7 mouse cellular contexts compared by ENCODE assay signal in genomic region chr11:75530325-75530724, GRCm38 (mm10). TPM values are rescaled to one million over a fixed set of nuclear protein-coding genes. Genes with fewer than 3 reads are reported as not detected.
DNase-seq lines count a peak whose midpoint lies in the region; ATAC-seq and TF ChIP-seq lines count a peak whose summit lies in the region.

No protein-coding gene starts in this region.

- H3K4me2 ChIP-seq in embryonic facial prominence, embryonic 13.5 days, result peak overlapping the region; percentile 91
- H3K4me2 ChIP-seq in limb, embryonic 13.5 days (replicated peaks), result peak overlapping the region; percentile 98
- H3K4me2 ChIP-seq in midbrain, embryonic 15.5 days, result peak overlapping the region; percentile 90

- under 1% methylated on average over 10 of the region's 10 CpGs for WGBS in embryonic facial prominence, embryonic 13.5 days
- WGBS in heart, adult 2 months, result 0% methylated on average over 10 of the region's 10 CpGs
- WGBS in kidney, adult 2 months, result under 1% methylated on average over 10 of the region's 10 CpGs
- under 1% methylated on average over 10 of the region's 10 CpGs for WGBS in limb, embryonic 13.5 days
- 0% methylated on average over 10 of the region's 10 CpGs for WGBS in midbrain, embryonic 15.5 days

- peak; percentile 98 to 99 for DNase-seq in adrenal gland, postnatal 36 days
- DNase-seq in heart, adult 2 months, result peak; percentile 92 to 99
- peak; percentile 95 for DNase-seq in kidney, adult 2 months
- peak; percentile 88 to 99 for DNase-seq in spleen, adult 18-20 months

- 0 out of 2 replicates have a peak overlapping the region, but pooled peaks have one; percentile 64 for H3K27ac ChIP-seq in embryonic facial prominence, embryonic 13.5 days
- peak overlapping the region; percentile 88 for H3K27ac ChIP-seq in heart, adult 2 months
- peak overlapping the region; percentile 96 for H3K27ac ChIP-seq in kidney, adult 2 months (ENCODE audit: insufficient read depth, low read depth, low read length)
- H3K27ac ChIP-seq in limb, embryonic 13.5 days, result no peak overlapping the region
- peak overlapping the region; percentile 98 for H3K27ac ChIP-seq in midbrain, embryonic 15.5 days

- intact Hi-C loops in heart, adult 2 months (cut with DNase I), result loop anchor here (1.0 to 2.0 kb wide), 2 partner anchors 18 to 43 kb away; partner anchors contain the start of gene Scarf1

- H3K4me3 ChIP-seq in embryonic facial prominence, embryonic 13.5 days, result peak overlapping the region; percentile 72
- peak overlapping the region; percentile 68 for H3K4me3 ChIP-seq in heart, adult 2 months
- H3K4me3 ChIP-seq in kidney, adult 2 months (ENCODE audit: insufficient read depth, low read depth, low read length), result peak overlapping the region; percentile 68
- peak overlapping the region; percentile 68 for H3K4me3 ChIP-seq in limb, embryonic 13.5 days
- peak overlapping the region; percentile 80 for H3K4me3 ChIP-seq in midbrain, embryonic 15.5 days

- peaks cover 5% of the 10 kb centered on the region; the same call in 1 of the 2 replicates for H3K27me3 ChIP-seq in embryonic facial prominence, embryonic 13.5 days
- H3K27me3 ChIP-seq in heart, adult 2 months (ENCODE audit: control insufficient read depth, insufficient read depth, low read length), result no peaks in the 10 kb centered on the region
- no peaks in the 10 kb centered on the region for H3K27me3 ChIP-seq in kidney, adult 2 months (replicated peaks; ENCODE audit: control insufficient read depth, insufficient read depth, low read length)
- H3K27me3 ChIP-seq in limb, embryonic 13.5 days, result no peaks in the 10 kb centered on the region
- H3K27me3 ChIP-seq in midbrain, embryonic 15.5 days (replicated peaks), result no peaks in the 10 kb centered on the region

- 0 out of 2 replicates have a peak, but pooled peaks have one; percentile 53 for ATAC-seq in embryonic facial prominence, embryonic 13.5 days (ENCODE audit: insufficient number of reproducible peaks, insufficient read depth, low FRiP score, low TSS enrichment, low read depth)
- peak; percentile 67; the same call in 1 of the 2 replicates for ATAC-seq in limb, embryonic 13.5 days (ENCODE audit: low FRiP score, low read depth)
- no peak; the same call in 1 of the 2 replicates for ATAC-seq in midbrain, embryonic 15.5 days (replicated peaks)

- TF ChIP-seq CTCF in heart, adult 2 months (IDR thresholded peaks at IDR 0.05), result no peak; the same call in none of the 2 replicates
- TF ChIP-seq CTCF in kidney, adult 2 months (conservative IDR thresholded peaks at IDR 0.05; ENCODE audit: insufficient read depth, insufficient read length, low read depth, low read length), result peak; percentile 95

- H3K9me3 ChIP-seq in embryonic facial prominence, embryonic 13.5 days, result no peaks in the 10 kb centered on the region
- no peaks in the 10 kb centered on the region for H3K9me3 ChIP-seq in limb, embryonic 13.5 days
- H3K9me3 ChIP-seq in midbrain, embryonic 15.5 days, result no peaks in the 10 kb centered on the region

- TF ChIP-seq POLR2A in heart, adult 2 months (IDR thresholded peaks at IDR 0.05; ENCODE audit: insufficient read depth, low read depth, low read length), result no peak
- TF ChIP-seq POLR2A in kidney, adult 2 months (IDR thresholded peaks at IDR 0.05; ENCODE audit: low read depth, low read length), result no peak

- H3K9ac ChIP-seq in embryonic facial prominence, embryonic 13.5 days, result peak overlapping the region; percentile 84
- H3K9ac ChIP-seq in heart, adult 2 months (ENCODE audit: low read depth, low read length), result peak overlapping the region; percentile 89
- peak overlapping the region; percentile 81 for H3K9ac ChIP-seq in limb, embryonic 13.5 days
- peak overlapping the region; percentile 88 for H3K9ac ChIP-seq in midbrain, embryonic 15.5 days

- no peaks in the 10 kb centered on the region for H3K79me2 ChIP-seq in heart, adult 2 months (replicated peaks; ENCODE audit: control insufficient read depth, insufficient read depth, low read length)

- no peaks in the 10 kb centered on the region for H3K36me3 ChIP-seq in embryonic facial prominence, embryonic 13.5 days
- H3K36me3 ChIP-seq in heart, adult 2 months (ENCODE audit: control insufficient read depth, insufficient read depth, low read length), result no peaks in the 10 kb centered on the region
- H3K36me3 ChIP-seq in kidney, adult 2 months (ENCODE audit: control insufficient read depth, insufficient read depth, low read length), result no peaks in the 10 kb centered on the region
- H3K36me3 ChIP-seq in limb, embryonic 13.5 days, result no peaks in the 10 kb centered on the region
- H3K36me3 ChIP-seq in midbrain, embryonic 15.5 days (replicated peaks), result no peaks in the 10 kb centered on the region

- TF ChIP-seq EP300 in heart, adult 2 months (IDR thresholded peaks at IDR 0.05; ENCODE audit: insufficient read depth, low read depth, low read length), result peak; percentile 88; the same call in 1 of the 2 replicates

- peaks cover 12% of the 10 kb centered on the region for H3K4me1 ChIP-seq in embryonic facial prominence, embryonic 13.5 days
- H3K4me1 ChIP-seq in heart, adult 2 months (ENCODE audit: control insufficient read depth, insufficient read depth, low read length), result peaks cover 9% of the 10 kb centered on the region
- peaks cover 3% of the 10 kb centered on the region; the same call in 1 of the 2 replicates for H3K4me1 ChIP-seq in kidney, adult 2 months (ENCODE audit: control insufficient read depth, insufficient read depth, low read length)
- peaks cover 8% of the 10 kb centered on the region for H3K4me1 ChIP-seq in limb, embryonic 13.5 days
- H3K4me1 ChIP-seq in midbrain, embryonic 15.5 days, result peaks cover 25% of the 10 kb centered on the region

RNA-seq across cellular contexts. Expression of gene Slc43a2, which starts 1.2 kb away (rescaled TPM):
- 10 to 100 TPM; 21.4 TPM for total RNA-seq in adrenal gland, postnatal 36 days (2021)
- 3.6 and 4.5 TPM in 2 replicates for polyA plus RNA-seq in embryonic facial prominence, embryonic 13.5 days (2015; fragmentation: Nextera tagmentation; extraction: Ambion mirVana)
- total RNA-seq in heart, adult 2 months (2021), result 10 to 100 TPM; 13.7 to 14.6 TPM
- polyA plus RNA-seq in heart, adult 2 months (2012; rRNA removed), result 13.1 and 13.6 TPM in 2 replicates
- 148 and 174 TPM in 2 replicates for polyA plus RNA-seq in kidney, adult 2 months (2012; rRNA removed)
- 4.8 TPM in 2 replicates for polyA plus RNA-seq in limb, embryonic 13.5 days (2015; fragmentation: Nextera tagmentation; extraction: Ambion mirVana)
- 17.7 and 20.2 TPM in 2 replicates for polyA plus RNA-seq in midbrain, embryonic 15.5 days (2015; fragmentation: Nextera tagmentation; extraction: Ambion mirVana)

RNA-seq across cellular contexts. Expression of gene Scarf1, which starts 17.0 kb away (rescaled TPM):
- 1 to 10 TPM; 8.7 TPM for total RNA-seq in adrenal gland, postnatal 36 days (2021)
- 5.0 and 6.0 TPM in 2 replicates for polyA plus RNA-seq in embryonic facial prominence, embryonic 13.5 days (2015; fragmentation: Nextera tagmentation; extraction: Ambion mirVana)
- total RNA-seq in heart, adult 2 months (2021), result 1 to 10 TPM; 7.6 to 8.5 TPM
- polyA plus RNA-seq in heart, adult 2 months (2012; rRNA removed), result 18.1 and 21.6 TPM in 2 replicates
- polyA plus RNA-seq in kidney, adult 2 months (2012; rRNA removed), result 13.3 and 17.3 TPM in 2 replicates
- 6.0 and 6.6 TPM in 2 replicates for polyA plus RNA-seq in limb, embryonic 13.5 days (2015; fragmentation: Nextera tagmentation; extraction: Ambion mirVana)
- 4.6 and 5.2 TPM in 2 replicates for polyA plus RNA-seq in midbrain, embryonic 15.5 days (2015; fragmentation: Nextera tagmentation; extraction: Ambion mirVana)

RNA-seq across cellular contexts. Expression of gene Rilp, which starts 20.4 kb away (rescaled TPM):
- total RNA-seq in adrenal gland, postnatal 36 days (2021), result 10 to 100 TPM in 1 of 2 experiments, 1 to 10 TPM in 1; 9.3 to 11.5 TPM
- 0.41 TPM in 1 of 2 replicates, not detected in the other for polyA plus RNA-seq in embryonic facial prominence, embryonic 13.5 days (2015; fragmentation: Nextera tagmentation; extraction: Ambion mirVana)
- total RNA-seq in heart, adult 2 months (2021), result 10 to 100 TPM; 40.5 to 48.8 TPM
- polyA plus RNA-seq in heart, adult 2 months (2012; rRNA removed), result 39.2 and 62.0 TPM in 2 replicates
- polyA plus RNA-seq in kidney, adult 2 months (2012; rRNA removed), result 19.3 and 19.8 TPM in 2 replicates
- 0.34 and 0.66 TPM in 2 replicates for polyA plus RNA-seq in limb, embryonic 13.5 days (2015; fragmentation: Nextera tagmentation; extraction: Ambion mirVana)
- polyA plus RNA-seq in midbrain, embryonic 15.5 days (2015; fragmentation: Nextera tagmentation; extraction: Ambion mirVana), result 1.9 and 2.0 TPM in 2 replicates

RNA-seq across cellular contexts. Expression of gene Prpf8, which starts 43.7 kb away (rescaled TPM):
- total RNA-seq in adrenal gland, postnatal 36 days (2021), result 100 to 1,000 TPM; 146 to 161 TPM
- 62.5 and 63.1 TPM in 2 replicates for polyA plus RNA-seq in embryonic facial prominence, embryonic 13.5 days (2015; fragmentation: Nextera tagmentation; extraction: Ambion mirVana)
- total RNA-seq in heart, adult 2 months (2021), result 10 to 100 TPM; 84.4 to 93.2 TPM
- 49.0 and 86.5 TPM in 2 replicates for polyA plus RNA-seq in heart, adult 2 months (2012; rRNA removed)
- polyA plus RNA-seq in kidney, adult 2 months (2012; rRNA removed), result 88.0 and 92.7 TPM in 2 replicates
- 60.8 and 63.0 TPM in 2 replicates for polyA plus RNA-seq in limb, embryonic 13.5 days (2015; fragmentation: Nextera tagmentation; extraction: Ambion mirVana)
- 54.8 and 56.4 TPM in 2 replicates for polyA plus RNA-seq in midbrain, embryonic 15.5 days (2015; fragmentation: Nextera tagmentation; extraction: Ambion mirVana)

RNA-seq across cellular contexts. Expression of gene Pitpna, which starts 57.6 kb away (rescaled TPM):
- total RNA-seq in adrenal gland, postnatal 36 days (2021), result 100 to 1,000 TPM; 169 to 177 TPM
- 66.2 and 74.4 TPM in 2 replicates for polyA plus RNA-seq in embryonic facial prominence, embryonic 13.5 days (2015; fragmentation: Nextera tagmentation; extraction: Ambion mirVana)
- 10 to 100 TPM; 96.6 to 99.1 TPM for total RNA-seq in heart, adult 2 months (2021)
- 57.2 and 95.9 TPM in 2 replicates for polyA plus RNA-seq in heart, adult 2 months (2012; rRNA removed)
- polyA plus RNA-seq in kidney, adult 2 months (2012; rRNA removed), result 43.8 and 60.3 TPM in 2 replicates
- 60.9 and 62.5 TPM in 2 replicates for polyA plus RNA-seq in limb, embryonic 13.5 days (2015; fragmentation: Nextera tagmentation; extraction: Ambion mirVana)
- polyA plus RNA-seq in midbrain, embryonic 15.5 days (2015; fragmentation: Nextera tagmentation; extraction: Ambion mirVana), result 103 and 116 TPM in 2 replicates
